Mouse (Mus musculus) neural tube, embryonic 15.5 days (tissue): ENCODE measurements at regions not wholly inside any gene's neighbourhood (a gene's known extent, or its start where the extent isn't known, plus 50 kb on each side); places are given as distances from the start of the nearest gene placed in this dataset.

Experiments used
- ATAC-seq: fragments of 200-750 bp; cut with Nextera tagmentation; 2 replicates; pipeline ENCODE4 v1.8.0; 2017; ENCODE audit warnings: mild to moderate bottlenecking, moderate TSS enrichment, moderate library complexity; ENCODE audit not compliant: low FRiP score
- H3K27ac ChIP-seq: fragments of 300-500 bp; sonication (generic); replicated peaks from 2 replicates; pipeline ENCODE4 v1.5.1; 2015; ENCODE audit warnings: mild to moderate bottlenecking, inconsistent platforms
- H3K27me3 ChIP-seq: fragments of 300-500 bp; sonication (generic); replicated peaks from 2 replicates; pipeline ENCODE4 v1.6.1; 2015; ENCODE audit warnings: inconsistent platforms
- H3K36me3 ChIP-seq: fragments of 300-500 bp; sonication (generic); 2 replicates; pipeline ENCODE4 v1.6.1; 2015; ENCODE audit warnings: inconsistent platforms
- H3K4me1 ChIP-seq: fragments of 300-500 bp; sonication (generic); 2 replicates; pipeline ENCODE4 v1.6.1; 2015; ENCODE audit warnings: inconsistent platforms
- H3K4me2 ChIP-seq: fragments of 300-500 bp; sonication (generic); 2 replicates; pipeline ENCODE4 v1.6.1; 2015; ENCODE audit warnings: inconsistent platforms, mild to moderate bottlenecking, moderate library complexity
- H3K4me3 ChIP-seq: fragments of 300-500 bp; sonication (generic); replicated peaks from 2 replicates; pipeline ENCODE4 v1.5.1; 2015; ENCODE audit warnings: mild to moderate bottlenecking, inconsistent platforms
- H3K9ac ChIP-seq: fragments of 300-500 bp; sonication (generic); replicated peaks from 2 replicates; pipeline ENCODE4 v1.6.1; 2015; ENCODE audit warnings: mild to moderate bottlenecking, inconsistent platforms
- H3K9me3 ChIP-seq: fragments of 300-500 bp; sonication (generic); replicated peaks from 2 replicates; pipeline ENCODE4 v1.6.1; 2016; ENCODE audit warnings: inconsistent platforms
- WGBS: fragments of 180-500 bp; shearing (Covaris S2); methylation state at CpG from one replicate; pipeline ENCODE4 v1.1.7; 2015; ENCODE audit warnings: mixed read lengths; 5-methylcytosine and 5-hydroxymethylcytosine counted together

DNA sequence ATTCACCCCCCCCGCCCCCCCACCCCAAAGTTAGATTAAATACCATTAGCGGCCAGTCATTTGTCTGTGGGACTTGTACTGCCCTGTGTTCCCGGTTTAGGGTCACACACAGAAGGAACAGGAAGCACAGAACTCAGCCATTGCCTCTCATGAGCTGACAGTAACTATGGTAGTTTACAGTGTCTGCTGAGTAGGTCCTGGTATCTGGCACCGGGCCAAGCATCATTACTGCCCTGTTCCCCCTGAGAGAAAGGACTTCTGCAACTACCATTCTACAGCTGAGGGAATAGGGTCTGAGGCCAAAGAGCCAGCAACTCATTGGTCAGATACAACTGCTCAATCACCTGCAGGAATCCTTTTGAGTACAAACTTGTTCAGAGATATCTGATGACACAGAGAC is 111.4 kb upstream of the Jun start:
- H3K9me3 ChIP-seq: no peaks in the 10 kb centered on the region
- no peak overlapping the region for H3K27ac ChIP-seq
- no peak for ATAC-seq
- WGBS: 72% methylated on average over 4 of the region's 4 CpGs
- no peak overlapping the region for H3K4me2 ChIP-seq
- peaks cover 3% of the 10 kb centered on the region; the same call in 1 of the 2 replicates for H3K4me1 ChIP-seq
- H3K9ac ChIP-seq: no peak overlapping the region
- H3K36me3 ChIP-seq: no peaks in the 10 kb centered on the region
- H3K27me3 ChIP-seq: no peaks in the 10 kb centered on the region
- H3K4me3 ChIP-seq: no peak overlapping the region

DNA sequence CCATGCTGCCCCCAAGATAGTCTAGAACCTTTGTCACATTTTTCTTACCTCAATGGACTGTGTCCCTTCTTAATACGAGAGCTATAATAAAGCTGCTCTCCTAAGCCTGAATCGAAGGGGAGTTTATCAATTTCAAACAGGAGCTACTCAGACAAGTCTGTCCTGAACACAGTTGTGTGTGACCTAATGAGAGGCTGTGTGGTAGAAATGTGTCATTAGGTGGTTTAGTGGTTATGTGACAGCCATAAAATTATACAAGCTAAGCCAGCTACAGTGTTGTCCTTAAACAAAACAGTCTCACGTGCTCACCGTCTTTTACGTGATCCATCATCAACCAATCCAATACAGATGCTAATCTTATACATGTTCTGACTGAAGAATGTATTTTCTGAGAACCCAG is 114.5 kb upstream of the Jun start:
- H3K27me3 ChIP-seq: no peaks in the 10 kb centered on the region
- peaks cover 3% of the 10 kb centered on the region; the same call in 1 of the 2 replicates for H3K4me1 ChIP-seq
- H3K9me3 ChIP-seq: no peaks in the 10 kb centered on the region
- H3K27ac ChIP-seq: no peak overlapping the region
- H3K9ac ChIP-seq: no peak overlapping the region
- 78% methylated on average over 5 of the region's 5 CpGs for WGBS
- H3K4me3 ChIP-seq: no peak overlapping the region
- no peak overlapping the region for H3K4me2 ChIP-seq
- H3K36me3 ChIP-seq: no peaks in the 10 kb centered on the region
- no peak for ATAC-seq

DNA sequence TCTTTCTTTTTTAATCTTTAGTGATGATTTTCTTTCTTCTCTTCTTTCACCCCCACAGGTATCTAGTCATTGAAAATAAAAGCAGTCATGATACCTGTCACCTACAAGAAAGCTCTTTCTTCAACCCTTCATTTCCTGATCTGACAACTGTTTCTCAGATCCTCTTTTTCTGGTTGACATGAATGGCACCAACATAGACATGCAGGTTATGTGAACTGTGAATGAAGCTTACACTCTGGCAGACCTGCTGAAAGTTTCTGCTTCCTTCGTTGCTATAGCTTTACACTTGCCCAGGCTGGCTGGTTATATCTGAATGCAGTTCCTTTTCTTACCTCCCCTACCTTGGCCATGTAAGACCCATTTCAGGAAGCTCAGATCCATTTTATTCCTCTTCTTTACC is 115.2 kb upstream of the Jun start:
- H3K27ac ChIP-seq: no peak overlapping the region
- H3K9ac ChIP-seq: no peak overlapping the region
- H3K9me3 ChIP-seq: no peaks in the 10 kb centered on the region
- no peak for ATAC-seq
- 91% methylated on average over 1 of the region's 1 CpGs for whole genome bisulfite sequencing
- no peaks in the 10 kb centered on the region for H3K4me1 ChIP-seq
- no peak overlapping the region for H3K4me2 ChIP-seq
- H3K36me3 ChIP-seq: no peaks in the 10 kb centered on the region
- H3K4me3 ChIP-seq: no peak overlapping the region
- H3K27me3 ChIP-seq: no peaks in the 10 kb centered on the region

DNA sequence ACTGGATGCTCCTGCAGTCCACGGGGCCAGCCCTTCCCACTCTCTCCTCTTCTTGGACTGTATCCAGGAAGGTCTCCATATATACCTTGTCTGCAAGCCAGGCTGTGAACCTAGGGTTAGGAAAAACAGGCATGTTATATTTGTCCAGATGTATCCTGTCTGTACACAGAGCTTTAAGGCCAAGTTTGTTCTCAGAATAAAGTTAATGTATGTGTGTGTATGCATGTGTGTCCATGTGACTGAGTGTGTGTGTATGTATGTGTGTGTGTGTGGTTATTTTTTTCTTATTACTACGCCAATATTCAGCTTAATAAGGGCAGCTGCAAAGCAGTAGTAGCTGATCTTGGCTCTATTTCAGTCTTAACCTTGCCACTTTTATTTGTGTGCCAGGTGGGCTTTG is 117.7 kb upstream of the Jun start:
- Histone ChIP-seq H3K27me3 (no peaks in the 10 kb centered on the region), H3K4me1 (no peaks in the 10 kb centered on the region), H3K9ac (no peak overlapping the region), H3K9me3 (no peaks in the 10 kb centered on the region), H3K27ac (no peak overlapping the region), H3K4me2 (no peak overlapping the region), H3K4me3 (no peak overlapping the region), H3K36me3 (no peaks in the 10 kb centered on the region)
- ATAC-seq: no peak; the same call in 1 of the 2 replicates
- 73% methylated on average over 2 of the region's 2 CpGs for WGBS

DNA sequence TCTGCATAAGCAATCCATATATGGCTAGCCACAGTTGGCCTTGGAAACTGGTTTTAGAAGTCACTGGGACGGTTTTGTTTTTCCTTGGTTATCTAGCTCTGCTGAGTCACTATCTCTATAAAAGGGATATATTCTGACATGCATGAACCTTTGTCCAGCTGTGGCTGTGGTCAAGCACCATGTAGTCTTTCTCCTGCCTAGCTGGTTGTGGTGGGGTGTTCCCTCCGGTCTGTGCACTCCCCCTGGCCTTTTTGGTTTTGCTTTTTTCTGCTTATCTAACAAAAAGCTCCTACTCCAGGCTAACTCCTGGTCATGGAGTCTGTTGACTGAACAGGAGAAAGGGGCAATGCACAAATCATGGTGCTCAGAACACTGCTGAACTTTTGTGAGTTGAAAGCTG is 125.7 kb upstream of the Jun start:
- Histone ChIP-seq H3K27me3 (no peaks in the 10 kb centered on the region), H3K4me2 (no peak overlapping the region), H3K4me1 (no peaks in the 10 kb centered on the region), H3K27ac (no peak overlapping the region), H3K4me3 (no peak overlapping the region), H3K9me3 (no peaks in the 10 kb centered on the region), H3K9ac (no peak overlapping the region), H3K36me3 (no peaks in the 10 kb centered on the region)
- WGBS: 92% methylated on average over 2 of the region's 2 CpGs
- ATAC-seq: no peak

DNA sequence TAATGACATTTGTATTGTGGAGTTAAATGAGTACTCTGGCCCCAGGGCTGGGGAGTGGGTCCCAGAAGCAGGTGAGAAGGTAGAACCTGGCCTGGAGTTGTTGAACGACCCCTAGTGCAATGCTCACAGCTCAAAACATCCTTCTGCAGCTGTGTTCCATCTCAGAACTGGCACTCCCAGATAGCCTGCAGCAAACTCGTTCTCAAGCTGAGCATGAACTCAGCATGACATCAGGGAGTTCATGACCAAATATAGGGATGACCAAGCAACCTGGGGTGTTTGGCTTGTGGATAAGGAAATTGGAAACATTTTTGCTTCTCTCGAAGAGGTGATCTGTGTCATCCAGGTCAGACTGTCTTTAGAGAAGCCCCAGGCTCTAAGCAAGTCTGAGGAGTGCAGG is 126.4 kb upstream of the Jun start:
- Histone ChIP-seq H3K4me1 (no peaks in the 10 kb centered on the region), H3K27ac (no peak overlapping the region), H3K9me3 (no peaks in the 10 kb centered on the region), H3K4me2 (no peak overlapping the region), H3K4me3 (no peak overlapping the region), H3K36me3 (no peaks in the 10 kb centered on the region), H3K9ac (no peak overlapping the region), H3K27me3 (no peaks in the 10 kb centered on the region)
- 78% methylated on average over 3 of the region's 3 CpGs for WGBS
- no peak for ATAC-seq

DNA sequence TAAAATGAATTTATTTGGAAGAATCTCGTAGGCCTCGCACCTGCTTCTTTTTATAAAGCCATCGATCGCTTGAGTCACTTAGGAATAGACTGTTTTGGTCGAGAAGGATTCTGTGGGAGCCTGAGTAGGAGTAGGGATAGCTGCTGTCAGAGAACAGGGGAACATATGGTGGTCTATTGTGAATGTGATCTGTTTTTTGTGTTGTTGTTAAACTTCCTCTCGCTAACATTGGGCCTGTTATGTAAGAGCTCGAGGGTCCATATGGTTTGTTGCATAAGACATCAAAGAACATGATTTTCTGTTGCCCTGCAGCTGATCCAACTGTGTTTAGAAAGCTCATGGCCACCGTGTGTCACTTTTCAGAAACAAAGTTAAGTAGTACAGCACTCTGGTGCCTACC is 126.9 kb upstream of the Jun start:
- WGBS: 79% methylated on average over 8 of the region's 8 CpGs
- H3K27ac ChIP-seq: no peak overlapping the region
- H3K4me1 ChIP-seq: no peaks in the 10 kb centered on the region
- no peaks in the 10 kb centered on the region for H3K9me3 ChIP-seq
- no peaks in the 10 kb centered on the region for H3K36me3 ChIP-seq
- no peak overlapping the region for H3K4me2 ChIP-seq
- no peak overlapping the region for H3K4me3 ChIP-seq
- ATAC-seq: no peak
- H3K27me3 ChIP-seq: no peaks in the 10 kb centered on the region
- no peak overlapping the region for H3K9ac ChIP-seq

DNA sequence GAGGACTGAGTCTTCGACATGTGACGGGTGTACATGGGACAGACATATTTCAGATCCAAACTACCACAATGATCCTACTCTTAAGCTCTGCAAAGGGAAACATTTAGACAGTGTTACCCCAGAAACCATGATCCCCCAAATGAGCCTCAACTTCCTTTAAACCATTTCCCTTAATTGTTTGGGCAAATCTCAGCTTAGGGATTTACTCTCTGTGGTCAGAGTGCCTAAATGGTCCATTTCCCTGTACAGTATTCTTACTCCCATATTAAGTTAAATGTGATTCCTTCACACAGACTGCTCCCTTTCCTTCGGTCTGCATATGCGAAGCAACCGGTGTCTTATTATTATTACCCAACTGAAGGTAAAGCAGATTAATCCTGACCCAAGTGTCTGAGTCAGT is 128.4 kb upstream of the Jun start:
- no peaks in the 10 kb centered on the region for H3K4me1 ChIP-seq
- H3K27ac ChIP-seq: no peak overlapping the region
- H3K4me3 ChIP-seq: no peak overlapping the region
- H3K9ac ChIP-seq: no peak overlapping the region
- WGBS: 87% methylated on average over 5 of the region's 5 CpGs
- H3K9me3 ChIP-seq: no peaks in the 10 kb centered on the region
- no peak overlapping the region for H3K4me2 ChIP-seq
- no peaks in the 10 kb centered on the region for H3K36me3 ChIP-seq
- no peaks in the 10 kb centered on the region for H3K27me3 ChIP-seq
- no peak for ATAC-seq

DNA sequence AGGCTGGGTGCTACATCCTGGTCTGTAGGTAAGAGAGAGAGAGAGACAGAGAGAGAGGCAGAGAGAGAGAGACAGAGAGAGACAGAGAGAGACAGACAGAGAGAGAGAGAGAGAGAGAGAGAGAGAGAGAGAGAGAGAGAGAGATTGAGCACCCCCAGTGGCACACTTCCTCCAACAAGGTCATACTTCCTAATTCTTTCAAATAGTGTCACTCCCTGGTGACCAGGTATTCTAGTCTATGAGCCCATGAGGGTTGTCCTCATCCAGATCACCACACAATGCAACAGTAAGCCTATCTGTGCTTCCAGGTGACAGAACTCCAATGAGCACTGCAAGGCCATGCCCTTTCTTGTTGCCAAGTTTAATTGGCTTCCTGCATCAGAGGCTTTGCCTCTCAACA is 129.0 kb upstream of the Jun start:
- H3K9ac ChIP-seq: no peak overlapping the region
- no peak overlapping the region for H3K4me2 ChIP-seq
- no peak overlapping the region for H3K27ac ChIP-seq
- no peaks in the 10 kb centered on the region for H3K9me3 ChIP-seq
- no peak for ATAC-seq
- no peaks in the 10 kb centered on the region for H3K4me1 ChIP-seq
- no peaks in the 10 kb centered on the region for H3K27me3 ChIP-seq
- H3K4me3 ChIP-seq: no peak overlapping the region
- no peaks in the 10 kb centered on the region for H3K36me3 ChIP-seq

DNA sequence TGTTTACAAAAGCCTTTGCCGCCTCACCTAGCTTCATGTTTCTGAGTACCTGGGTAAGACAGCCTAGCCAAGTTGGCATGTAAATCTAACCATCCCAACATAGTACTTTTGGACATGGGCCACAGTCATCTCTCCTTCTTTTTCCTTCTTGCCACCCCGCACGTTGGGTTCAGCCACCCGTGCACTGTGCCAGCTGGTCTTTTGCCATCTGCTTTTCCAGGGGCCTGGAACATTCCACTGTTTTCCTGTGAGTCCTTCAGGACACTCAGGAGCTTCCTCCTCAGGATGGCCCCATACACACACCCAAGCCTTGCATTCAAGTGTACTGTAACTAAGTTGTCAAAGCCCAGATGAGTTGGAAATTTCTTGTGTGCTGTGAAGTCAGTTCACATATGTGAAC is 132.2 kb upstream of the Jun start:
- H3K4me2 ChIP-seq: no peak overlapping the region
- ATAC-seq: no peak

DNA sequence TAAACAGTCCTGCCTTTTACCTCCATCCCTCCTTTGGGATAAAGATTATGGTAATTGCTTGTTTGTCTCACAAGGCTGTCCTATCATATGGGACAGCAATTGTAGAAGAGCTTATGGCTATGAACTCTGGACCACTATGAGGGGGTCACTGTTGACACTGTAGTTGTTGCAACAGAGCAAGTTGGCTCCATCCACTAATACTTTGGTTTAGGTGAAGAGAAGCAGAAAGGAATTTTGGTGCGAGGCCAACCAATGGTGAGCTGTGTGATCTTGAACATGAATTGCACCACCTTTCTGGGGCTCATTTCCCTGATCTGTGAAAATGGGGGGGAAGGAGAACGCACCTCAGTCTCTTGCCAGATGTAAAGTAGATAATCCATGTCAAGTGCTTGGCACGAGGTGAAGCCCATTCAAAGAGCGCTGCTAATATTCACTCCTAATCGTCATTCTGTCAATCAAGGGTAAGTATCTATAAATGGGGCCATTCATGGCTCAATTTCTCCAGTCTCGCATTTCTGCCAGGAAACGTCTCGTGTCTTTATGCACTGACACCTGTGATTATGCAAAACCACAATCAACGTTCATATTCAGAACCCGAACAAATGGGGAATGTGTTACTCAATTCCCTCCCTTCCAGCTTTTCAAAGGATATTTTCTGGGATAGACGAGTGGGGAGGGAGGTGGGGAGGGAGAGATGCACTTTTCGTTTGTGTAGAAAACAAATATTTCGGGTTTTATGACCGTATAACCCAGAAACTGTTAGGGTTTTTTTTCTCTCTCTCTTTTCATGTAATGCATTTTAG is 133.3 kb upstream of the Jun start:
- Histone ChIP-seq H3K36me3 (no peaks in the 10 kb centered on the region), H3K27ac (no peak overlapping the region), H3K4me2 (no peak overlapping the region), H3K9me3 (no peaks in the 10 kb centered on the region), H3K27me3 (no peaks in the 10 kb centered on the region), H3K9ac (no peak overlapping the region), H3K4me3 (no peak overlapping the region), H3K4me1 (no peaks in the 10 kb centered on the region)
- ATAC-seq: no peak
- 51% methylated on average over 14 of the region's 14 CpGs for WGBS

More for the DNA sequence above, 132.2 kb upstream of the Jun start:
- H3K4me3 ChIP-seq: no peak overlapping the region
- no peaks in the 10 kb centered on the region for H3K36me3 ChIP-seq
- no peaks in the 10 kb centered on the region for H3K4me1 ChIP-seq
- no peaks in the 10 kb centered on the region for H3K9me3 ChIP-seq
- WGBS: 82% methylated on average over 4 of the region's 4 CpGs
- no peak overlapping the region for H3K9ac ChIP-seq
- H3K27ac ChIP-seq: no peak overlapping the region
- H3K27me3 ChIP-seq: no peaks in the 10 kb centered on the region

DNA sequence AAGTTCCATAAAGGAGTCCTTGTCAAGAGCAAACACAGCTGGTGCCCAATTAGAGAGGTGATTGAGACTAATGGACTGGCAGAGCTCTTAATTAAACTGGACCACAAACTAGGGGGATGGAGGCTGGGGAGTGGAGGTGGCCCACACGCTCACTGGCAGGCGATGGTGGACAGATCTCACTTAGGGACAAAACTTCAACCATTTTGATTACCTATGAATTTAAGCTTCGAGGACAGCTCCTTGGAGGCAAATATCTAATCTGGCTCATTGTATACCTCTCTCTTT is 133.8 kb upstream of the Jun start:
- ATAC-seq: no peak
- H3K36me3 ChIP-seq: no peaks in the 10 kb centered on the region
- H3K4me3 ChIP-seq: no peak overlapping the region
- no peaks in the 10 kb centered on the region for H3K9me3 ChIP-seq
- H3K9ac ChIP-seq: no peak overlapping the region
- H3K27ac ChIP-seq: no peak overlapping the region
- WGBS: 49% methylated on average over 3 of the region's 3 CpGs
- no peaks in the 10 kb centered on the region for H3K27me3 ChIP-seq
- H3K4me1 ChIP-seq: no peaks in the 10 kb centered on the region
- H3K4me2 ChIP-seq: no peak overlapping the region

DNA sequence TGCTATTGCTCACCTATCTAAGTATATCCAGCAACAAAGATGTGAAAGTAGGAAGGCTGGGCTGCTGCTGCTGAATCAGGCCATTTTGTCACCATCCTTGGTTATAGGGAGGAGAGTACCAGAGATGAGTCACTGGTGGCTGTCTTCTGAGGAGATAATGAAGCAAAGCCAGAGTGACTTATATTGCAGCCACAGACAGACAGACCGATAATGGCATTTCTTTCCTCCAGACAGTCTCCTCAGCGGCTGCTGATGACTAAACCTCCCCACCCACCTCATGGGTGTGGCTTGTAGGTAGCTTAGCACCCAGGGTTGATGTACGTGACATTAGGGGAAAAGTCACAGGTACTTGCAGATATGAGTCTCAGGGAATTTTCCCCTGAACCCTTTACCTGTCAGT is 136.1 kb upstream of the Jun start:
- no peak overlapping the region for H3K4me2 ChIP-seq
- H3K27me3 ChIP-seq: no peaks in the 10 kb centered on the region
- H3K9ac ChIP-seq: no peak overlapping the region
- no peaks in the 10 kb centered on the region for H3K9me3 ChIP-seq
- H3K27ac ChIP-seq: no peak overlapping the region
- no peaks in the 10 kb centered on the region for H3K36me3 ChIP-seq
- no peak for ATAC-seq
- no peaks in the 10 kb centered on the region for H3K4me1 ChIP-seq
- 86% methylated on average over 3 of the region's 3 CpGs for WGBS
- no peak overlapping the region for H3K4me3 ChIP-seq
